Mouse (Mus musculus): Measurements from ENCODE around the gene Pds5b. TPM values are rescaled to one million over a fixed set of nuclear protein-coding genes. Genes with fewer than 3 reads are reported as not detected.

Pds5b gene
- polyA plus RNA-seq (2012; rRNA removed) = 3.8 and 4.3 TPM in 2 replicates

GRCm38 (mm10) chr5:150673153-150673835, at the start of gene Pds5b:
Gene Pds5b, plus strand, starts transcription at chr5:150673739.

GRCm38 (mm10) chr5:150666133-150666739, 7.3 kb upstream of the Pds5b start, which contains the start of gene N4bp2l2:
Gene N4bp2l2, minus strand, starts transcription at chr5:150666183.

Other genes with a start within 250 kb of the Pds5b start
- 6.6 and 6.9 TPM in 2 replicates for gene Zar1l, start 155.6 kb upstream of the Pds5b start, polyA plus RNA-seq (2012; rRNA removed)
- 5.5 and 6.3 TPM in 2 replicates for gene Brca2, start 151.1 kb upstream of the Pds5b start, polyA plus RNA-seq (2012; rRNA removed)
- gene N4bp2l1, start 76.6 kb upstream of the Pds5b start, polyA plus RNA-seq (2012; rRNA removed) = 15.2 and 16.3 TPM in 2 replicates
- gene N4bp2l2, start 7.6 kb upstream of the Pds5b start, polyA plus RNA-seq (2012; rRNA removed) = 2.3 and 7.4 TPM in 2 replicates